Comparison of ENCODE assay signal across 21 mouse cellular contexts in the genomic region with DNA sequence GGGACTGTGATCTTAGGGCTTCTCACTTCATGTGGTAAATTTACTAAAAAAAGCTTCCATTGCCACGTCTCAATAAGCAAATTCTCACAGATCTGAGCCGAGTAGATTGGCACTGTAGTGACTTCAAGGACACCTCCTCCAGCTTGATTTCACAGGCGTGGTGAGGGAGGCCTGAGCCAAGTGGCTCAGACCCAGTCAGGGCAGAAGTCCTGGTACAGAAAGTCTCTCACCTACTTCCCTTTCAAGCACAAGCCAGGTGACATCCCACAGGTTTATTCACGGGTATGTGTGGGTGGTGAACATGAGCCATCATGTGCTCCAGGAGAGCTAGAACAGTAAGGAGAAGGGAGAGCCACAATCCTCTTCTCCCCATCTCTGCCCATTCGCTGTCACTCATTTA. TPM values are rescaled to one million over a fixed set of nuclear protein-coding genes. Genes with fewer than 3 reads are reported as not detected.
DNase-seq lines count a peak whose midpoint lies in the region; TF ChIP-seq lines count a peak whose summit lies in the region.
"Had no signal": no experiment of that assay in that cellular context is flagged by ENCODE, and none has a peak within 500 bp of the region (broad histone marks: within the 10 kb centered on the region; RNA-seq: fewer than 3 reads in every experiment).

No protein-coding gene starts in this region.

- peaks cover 11% of the 10 kb centered on the region for H3K4me1 ChIP-seq in kidney, adult 2 months (ENCODE audit: control insufficient read depth, insufficient read depth, low read length)
- no peaks in the 10 kb centered on the region; the same call in 1 of the 2 replicates for H3K4me1 ChIP-seq in lung, adult 2 months (ENCODE audit: control insufficient read depth, insufficient read depth, low read length)

- H3K27me3 ChIP-seq in kidney, adult 2 months (replicated peaks; ENCODE audit: control insufficient read depth, insufficient read depth, low read length), result no peaks in the 10 kb centered on the region
- H3K27me3 ChIP-seq: heart, embryonic 13.5 days; hindbrain, embryonic 13.5 days; intestine, embryonic 15.5 days; limb, embryonic 13.5 days; midbrain, embryonic 12.5 days; Patski; stomach, embryonic 15.5 days had no signal

- no peaks in the 10 kb centered on the region for H3K36me3 ChIP-seq in kidney, adult 2 months (ENCODE audit: control insufficient read depth, insufficient read depth, low read length)
- H3K36me3 ChIP-seq: heart, embryonic 13.5 days; hindbrain, embryonic 13.5 days; intestine, embryonic 15.5 days; limb, embryonic 13.5 days; midbrain, embryonic 12.5 days; stomach, embryonic 15.5 days had no signal

- H3K4me3 ChIP-seq in kidney, adult 2 months (ENCODE audit: insufficient read depth, low read depth, low read length), result no peak overlapping the region
- no peak overlapping the region for H3K4me3 ChIP-seq in lung, adult 2 months (replicated peaks; ENCODE audit: extremely low read depth, low read depth, low read length)
- H3K4me3 ChIP-seq: heart, embryonic 13.5 days; hindbrain, embryonic 13.5 days; intestine, embryonic 15.5 days; limb, embryonic 13.5 days; midbrain, embryonic 12.5 days; stomach, embryonic 15.5 days had no signal

- 71% methylated on average over 5 of the region's 5 CpGs for WGBS in kidney, adult 2 months
- 59% methylated on average over 5 of the region's 5 CpGs for WGBS in lung, adult 2 months

- H3K27ac ChIP-seq in kidney, adult 2 months (ENCODE audit: insufficient read depth, low read depth, low read length), result no peak overlapping the region
- H3K27ac ChIP-seq: heart, embryonic 13.5 days; hindbrain, embryonic 13.5 days; intestine, embryonic 15.5 days; limb, embryonic 13.5 days; macrophage; midbrain, embryonic 12.5 days; stomach, embryonic 15.5 days had no signal

- TF ChIP-seq POLR2A in kidney, adult 2 months (IDR thresholded peaks at IDR 0.05; ENCODE audit: low read depth, low read length), result no peak
- no peak for TF ChIP-seq POLR2A in lung, adult 2 months (IDR thresholded peaks at IDR 0.05; ENCODE audit: borderline replicate concordance, extremely low read depth, low read depth, low read length)

- peak; percentile 62 for DNase-seq in adrenal gland, postnatal 14 days
- DNase-seq in adrenal gland, postnatal 4 days (ENCODE audit: low spot score in 2 of 2), result no peak
- DNase-seq in kidney, adult 2 months, result peak; percentile 70
- no peak for DNase-seq in kidney, postnatal 10 days
- DNase-seq in right cerebral cortex, postnatal 25 days, result peak; percentile 23
- no peak for DNase-seq in right cerebral cortex, postnatal 4 days
- no peak for DNase-seq in lung, adult 2 months
- no peak for DNase-seq in lung, postnatal 4 days
- DNase-seq: cerebellum, adult 9-11 months; embryo, embryonic 11 days; liver, postnatal 0 days; spleen, adult 18-20 months; thymus, postnatal 25 days had no signal

- TF ChIP-seq CTCF in kidney, adult 2 months (conservative IDR thresholded peaks at IDR 0.05; ENCODE audit: insufficient read depth, insufficient read length, low read depth, low read length), result no peak
- no peak for TF ChIP-seq CTCF in lung, adult 2 months (IDR thresholded peaks at IDR 0.05; ENCODE audit: insufficient read depth, low read length)

RNA-seq across cellular contexts. Expression of a gene that starts 1.9 kb away (rescaled TPM):
- 130 and 134 TPM in 2 replicates for total RNA-seq in adrenal gland, postnatal 14 days (2021)
- total RNA-seq in adrenal gland, postnatal 4 days (2021), result 10 to 100 TPM; 27.1 to 29.7 TPM
- 8.7 and 14.3 TPM in 2 replicates for polyA plus RNA-seq in kidney, adult 2 months (2012; rRNA removed)
- polyA plus RNA-seq in lung, adult 2 months (2012; rRNA removed), result 1.4 and 2.6 TPM in 2 replicates

RNA-seq across cellular contexts. Expression of a gene that starts 41.0 kb away (rescaled TPM):
- total RNA-seq in adrenal gland, postnatal 14 days (2021), result 8.2 and 10.7 TPM in 2 replicates
- total RNA-seq in adrenal gland, postnatal 4 days (2021), result 10 to 100 TPM; 16.4 to 19.0 TPM
- 0.07 and 0.30 TPM in 2 replicates for polyA plus RNA-seq in kidney, adult 2 months (2012; rRNA removed)
- 0.06 and 0.34 TPM in 2 replicates for polyA plus RNA-seq in lung, adult 2 months (2012; rRNA removed)

Comparison
In these comparisons a context has a peak if more than half of its experiments do, and no peak if none do; other contexts are left out.
1. DNase-seq: peak in adrenal gland, postnatal 14 days (single experiment), kidney, adult 2 months (single experiment) and right cerebral cortex, postnatal 25 days (single experiment); none in adrenal gland, postnatal 4 days (0 of 2), kidney, postnatal 10 days (single experiment), right cerebral cortex, postnatal 4 days (single experiment), lung, adult 2 months (single experiment) and lung, postnatal 4 days (0 of 2).